Mouse (Mus musculus) limb, embryonic 14.5 days (tissue): ENCODE results near the gene Ngrn. TPM values are rescaled to one million over a fixed set of nuclear protein-coding genes. Genes with fewer than 3 reads are reported as not detected.

Source experiments
- ATAC-seq: fragments of 200-750 bp; cut with Nextera tagmentation; 2 replicates; pipeline ENCODE4 v1.8.0; 2017; ENCODE audit warnings: low read depth, moderate number of reproducible peaks, moderate TSS enrichment; ENCODE audit not compliant: low FRiP score
- DNase-seq: peaks from one replicate; pipeline ENCODE4 v3.0.0-alpha.2; 2015; ENCODE audit warnings: low spot score
- H3K27ac ChIP-seq: fragments of 300-500 bp; sonication (generic); replicated peaks from 2 replicates; pipeline ENCODE4 v1.5.1; 2014; ENCODE audit warnings: low read depth, mild to moderate bottlenecking, low read length, moderate library complexity, mixed read lengths
- H3K27me3 ChIP-seq: fragments of 300-500 bp; sonication (generic); 2 replicates; pipeline ENCODE4 v1.6.1; 2014; ENCODE audit warnings: low read length, mixed read lengths; ENCODE audit not compliant: control insufficient read depth, insufficient read depth
- H3K36me3 ChIP-seq: fragments of 300-500 bp; sonication (generic); 2 replicates; pipeline ENCODE4 v1.6.1; 2014; ENCODE audit warnings: mild to moderate bottlenecking, low read length, moderate library complexity, mixed read lengths; ENCODE audit not compliant: control insufficient read depth, insufficient read depth
- H3K4me1 ChIP-seq: fragments of 300-500 bp; sonication (generic); 2 replicates; pipeline ENCODE4 v1.6.1; 2014; ENCODE audit warnings: antibody characterized with exemption, low read length, mixed read lengths; ENCODE audit not compliant: control insufficient read depth, insufficient read depth
- H3K4me2 ChIP-seq: fragments of 300-500 bp; sonication (generic); replicated peaks from 2 replicates; pipeline ENCODE4 v1.6.1; 2014; ENCODE audit warnings: low read depth, mild to moderate bottlenecking, low read length, moderate library complexity; ENCODE audit not compliant: severe bottlenecking
- H3K4me3 ChIP-seq: fragments of 300-500 bp; sonication (generic); replicated peaks from 2 replicates; pipeline ENCODE4 v1.5.1; 2014; ENCODE audit warnings: low read length
- H3K9ac ChIP-seq: fragments of 300-500 bp; sonication (generic); 2 replicates; pipeline ENCODE4 v1.6.1; 2014; ENCODE audit warnings: mild to moderate bottlenecking, low read depth, low read length, moderate library complexity; ENCODE audit not compliant: severe bottlenecking
- H3K9me3 ChIP-seq: fragments of 300-500 bp; sonication (generic); 2 replicates; pipeline ENCODE4 v1.6.1; 2016; ENCODE audit warnings: low read length; ENCODE audit not compliant: control insufficient read depth
- POLR2A ChIP-seq: fragments of 200-500 bp; IDR thresholded peaks from 2 replicates; pipeline ENCODE4 v1.8.0; 2012; ENCODE audit warnings: inconsistent platforms, mild to moderate bottlenecking, moderate library complexity, borderline replicate concordance; ENCODE audit not compliant: insufficient read depth, insufficient read length; ENCODE audit errors: extremely low read depth
- WGBS: fragments of 180-500 bp; shearing (Covaris S2); extraction: QIAGEN DNeasy Blood & Tissue Kit; methylation state at CpG from one replicate; pipeline ENCODE4 v1.1.7; 2014; 5-methylcytosine and 5-hydroxymethylcytosine counted together
- polyA plus RNA-seq, 2 experiments: library from polyadenylated mRNA; depleted of rRNA in 1 of 2; stranded (reverse) in 1 of 2; unstranded in 1 of 2; fragments of >200 nt; fragmentation: Nextera tagmentation in 1 of 2; extraction: Ambion mirVana in 1 of 2; gene quantifications; 2 replicates each; pipeline versions ENCODE4 v1.2.1 to v1.2.3; 2012 to 2014

The Ngrn gene
- polyA plus RNA-seq, 2 experiments, result 49.9 to 51.6 TPM

- no peaks in the 10 kb centered on the region for H3K27me3 ChIP-seq
- no peak for ATAC-seq
- H3K36me3 ChIP-seq, result no peaks in the 10 kb centered on the region
- no peak overlapping the region for H3K4me2 ChIP-seq
- DNase-seq, result no peak
- no peak overlapping the region for H3K27ac ChIP-seq
- H3K9me3 ChIP-seq, result no peaks in the 10 kb centered on the region
- H3K4me3 ChIP-seq, result no peak overlapping the region
- no peak for TF ChIP-seq POLR2A
- no peaks in the 10 kb centered on the region for H3K4me1 ChIP-seq
- 69% methylated on average over 2 of the region's 2 CpGs for WGBS
- no peak overlapping the region for H3K9ac ChIP-seq
Observed at GRCm38 (mm10) chr7:80255981-80256380, 5.0 kb upstream of the Ngrn start.

GRCm38 (mm10) chr7:80257706-80258105 is 3.3 kb upstream of the Ngrn start:
- Histone ChIP-seq H3K9me3 (no peaks in the 10 kb centered on the region), H3K27me3 (no peaks in the 10 kb centered on the region), H3K27ac (no peak overlapping the region), H3K9ac (no peak overlapping the region), H3K4me1 (no peaks in the 10 kb centered on the region), H3K36me3 (no peaks in the 10 kb centered on the region), H3K4me3 (no peak overlapping the region), H3K4me2 (no peak overlapping the region)
- no peak for TF ChIP-seq POLR2A
- 53% methylated on average over 2 of the region's 2 CpGs for WGBS
- DNase-seq (no peak), ATAC-seq (no peak)

GRCm38 (mm10) chr7:80261372-80261990 is 466 bp downstream of the Ngrn start:
- no peak for TF ChIP-seq POLR2A
- peak overlapping the region; percentile 75 for H3K9ac ChIP-seq
- H3K36me3 ChIP-seq, result peaks cover 25% of the 10 kb centered on the region
- under 1% methylated on average over 32 of the region's 32 CpGs for WGBS
- H3K4me2 ChIP-seq, result peak overlapping the region; percentile 48
- no peak for DNase-seq
- H3K4me1 ChIP-seq, result no peaks in the 10 kb centered on the region
- no peak; the same call in 1 of the 2 replicates for ATAC-seq
- H3K4me3 ChIP-seq, result peak overlapping the region; percentile 94
- no peaks in the 10 kb centered on the region for H3K27me3 ChIP-seq
- H3K27ac ChIP-seq, result peak overlapping the region; percentile 81
- no peaks in the 10 kb centered on the region for H3K9me3 ChIP-seq

- Histone ChIP-seq H3K4me2 (no peak overlapping the region), H3K27ac (no peak overlapping the region), H3K4me3 (no peak overlapping the region), H3K27me3 (no peaks in the 10 kb centered on the region), H3K9me3 (no peaks in the 10 kb centered on the region), H3K4me1 (peaks cover 8% of the 10 kb centered on the region; the same call in 1 of the 2 replicates), H3K9ac (no peak overlapping the region), H3K36me3 (peaks cover 31% of the 10 kb centered on the region)
- DNase-seq (no peak), ATAC-seq (no peak)
- WGBS, result 91% methylated on average over 12 of the region's 12 CpGs
- TF ChIP-seq POLR2A, result no peak
Observed at GRCm38 (mm10) chr7:80264606-80265005, 3.6 kb downstream of the Ngrn start.

GRCm38 (mm10) chr7:80267764-80268163 is 6.7 kb downstream of the Ngrn start:
- 66% methylated on average over 1 of the region's 1 CpGs for WGBS
- Histone ChIP-seq H3K4me2 (no peak overlapping the region), H3K9me3 (no peaks in the 10 kb centered on the region), H3K4me1 (peaks cover 15% of the 10 kb centered on the region), H3K9ac (no peak overlapping the region), H3K4me3 (no peak overlapping the region), H3K36me3 (peaks cover 31% of the 10 kb centered on the region), H3K27me3 (no peaks in the 10 kb centered on the region), H3K27ac (no peak overlapping the region)
- DNase-seq, result no peak
- no peak for ATAC-seq
- no peak for TF ChIP-seq POLR2A
